Mouse (Mus musculus): ENCODE results near the gene Abcc3.
A peak's percentile ranks its signal among the peaks of the same experiment; 100 is the strongest.

The Abcc3 gene

GRCm38 (mm10) chr11:94392672-94393109 is at the start of gene Abcc3:
Abcc3 (minus strand) TSS chr11:94392997.
- no peak for DNase-seq

GRCm38 (mm10) chr11:94441752-94442151 is 49.0 kb upstream of the Abcc3 start:
- no peak for DNase-seq

GRCm38 (mm10) chr11:94441122-94441521 is 48.3 kb upstream of the Abcc3 start:
- DNase-seq = no peak

- no peak for DNase-seq
Observed at GRCm38 (mm10) chr11:94440421-94440820, 47.6 kb upstream of the Abcc3 start.

- no peak for DNase-seq
Observed at GRCm38 (mm10) chr11:94429011-94429651, 36.3 kb upstream of the Abcc3 start.

- peak; percentile 74 for DNase-seq
Observed at GRCm38 (mm10) chr11:94428091-94428835, 35.5 kb upstream of the Abcc3 start.

- no peak for DNase-seq
Observed at GRCm38 (mm10) chr11:94425656-94426055, 32.9 kb upstream of the Abcc3 start.

- no peak for DNase-seq
Observed at GRCm38 (mm10) chr11:94425215-94425614, 32.4 kb upstream of the Abcc3 start.

- no peak for DNase-seq
Observed at GRCm38 (mm10) chr11:94424380-94424779, 31.6 kb upstream of the Abcc3 start.

GRCm38 (mm10) chr11:94423855-94424254 is 31.1 kb upstream of the Abcc3 start:
- no peak for DNase-seq

GRCm38 (mm10) chr11:94420991-94421390 is 28.2 kb upstream of the Abcc3 start:
- DNase-seq = no peak

GRCm38 (mm10) chr11:94420325-94420724 is 27.5 kb upstream of the Abcc3 start:
- DNase-seq = peak; percentile 52

GRCm38 (mm10) chr11:94419004-94419727 is 26.4 kb upstream of the Abcc3 start:
- DNase-seq = no peak

- no peak for DNase-seq
Observed at GRCm38 (mm10) chr11:94414042-94414441, 21.2 kb upstream of the Abcc3 start.

- peak; percentile 63 for DNase-seq
Observed at GRCm38 (mm10) chr11:94413516-94413915, 20.7 kb upstream of the Abcc3 start.

- no peak for DNase-seq
Observed at GRCm38 (mm10) chr11:94412998-94413469, 20.2 kb upstream of the Abcc3 start.

- no peak for DNase-seq
Observed at GRCm38 (mm10) chr11:94412562-94412961, 19.8 kb upstream of the Abcc3 start.

GRCm38 (mm10) chr11:94407803-94408321 is 15.1 kb upstream of the Abcc3 start:
- DNase-seq = peak; percentile 52

- DNase-seq = no peak
Observed at GRCm38 (mm10) chr11:94405348-94405747, 12.6 kb upstream of the Abcc3 start.

GRCm38 (mm10) chr11:94404641-94405260 is 12.0 kb upstream of the Abcc3 start:
- DNase-seq = peak; percentile 90

GRCm38 (mm10) chr11:94404178-94404577 is 11.4 kb upstream of the Abcc3 start:
- no peak for DNase-seq

GRCm38 (mm10) chr11:94403757-94404156 is 11.0 kb upstream of the Abcc3 start:
- DNase-seq = no peak

GRCm38 (mm10) chr11:94402731-94403130 is 9.9 kb upstream of the Abcc3 start:
- no peak for DNase-seq

Data from right cerebral cortex, postnatal 14 days (tissue).